Mouse (Mus musculus): ENCODE measurements around the gene Polr3f. TPM values are rescaled to one million over a fixed set of nuclear protein-coding genes. Genes with fewer than 3 reads are reported as not detected.

Gene Polr3f
- 23.6 and 24.2 TPM in 2 replicates for polyA plus RNA-seq (2016; fragmentation: Nextera tagmentation; extraction: Ambion mirVana)

GRCm38 (mm10) chr2:144526981-144527820 lies at the start of gene Polr3f, which contains the start of gene Dzank1:
Gene Polr3f, plus strand, starts transcription at chr2:144527718.
Gene Dzank1, minus strand, starts transcription at chr2:144527414.
- Histone ChIP-seq H3K27ac (peak within 1 kb of the TSS; percentile 93), H3K4me1 (peaks cover 8% of the 10 kb centered on the region), H3K27me3 (ENCODE audit: insufficient read depth, poor library complexity, severe bottlenecking) (no peaks in the 10 kb centered on the region), H3K4me3 (peak within 1 kb of the TSS; percentile 97), H3K36me3 (peaks cover 11% of the 10 kb centered on the region), H3K9me3 (no peaks in the 10 kb centered on the region)
- 1% methylated on average over 56 of the region's 56 CpGs for WGBS
- peak; percentile 99 for DNase-seq (ENCODE audit: low spot score)

DNA sequence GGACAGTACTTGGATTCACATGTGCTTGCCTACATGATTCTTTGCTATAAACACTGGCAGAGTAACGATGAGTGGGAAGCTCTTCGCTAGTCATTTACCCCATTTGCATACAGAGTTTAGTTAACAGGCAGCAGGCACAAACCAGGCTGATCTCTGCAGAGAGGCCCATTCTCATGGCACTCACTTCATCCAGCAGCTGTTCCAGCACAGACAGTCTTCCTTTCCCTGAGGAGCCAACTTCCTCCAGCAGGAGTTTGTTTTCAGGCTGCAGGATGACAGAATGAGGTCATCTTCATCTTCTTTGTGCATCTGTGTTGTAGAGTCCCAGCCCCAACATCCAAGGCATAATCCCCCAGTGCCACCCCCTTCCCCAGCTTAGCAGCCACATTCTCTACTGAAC lies 48.1 kb upstream of the Polr3f start:
- H3K36me3 ChIP-seq: no peaks in the 10 kb centered on the region

GRCm38 (mm10) chr2:144484084-144484483 lies 43.4 kb upstream of the Polr3f start:
- no peaks in the 10 kb centered on the region for H3K9me3 ChIP-seq
- H3K36me3 ChIP-seq: no peaks in the 10 kb centered on the region
- 69% methylated on average over 1 of the region's 1 CpGs for WGBS
- no peak overlapping the region for H3K27ac ChIP-seq
- DNase-seq (ENCODE audit: low spot score): no peak
- no peaks in the 10 kb centered on the region for H3K4me1 ChIP-seq
- H3K4me3 ChIP-seq: no peak overlapping the region
- no peaks in the 10 kb centered on the region for H3K27me3 ChIP-seq (ENCODE audit: insufficient read depth, poor library complexity, severe bottlenecking)

More for the DNA sequence above, 48.1 kb upstream of the Polr3f start:
- Histone ChIP-seq H3K27ac (no peak overlapping the region), H3K4me1 (no peaks in the 10 kb centered on the region), H3K27me3 (ENCODE audit: insufficient read depth, poor library complexity, severe bottlenecking) (no peaks in the 10 kb centered on the region), H3K9me3 (no peaks in the 10 kb centered on the region), H3K4me3 (no peak overlapping the region)
- no peak for DNase-seq (ENCODE audit: low spot score)
- WGBS: 78% methylated on average over 2 of the region's 2 CpGs

GRCm38 (mm10) chr2:144485439-144485838 lies 42.1 kb upstream of the Polr3f start:
- WGBS: 74% methylated on average over 7 of the region's 7 CpGs
- no peaks in the 10 kb centered on the region for H3K4me1 ChIP-seq
- no peaks in the 10 kb centered on the region for H3K36me3 ChIP-seq
- no peaks in the 10 kb centered on the region for H3K9me3 ChIP-seq
- H3K27me3 ChIP-seq (ENCODE audit: insufficient read depth, poor library complexity, severe bottlenecking): no peaks in the 10 kb centered on the region
- H3K27ac ChIP-seq: no peak overlapping the region
- no peak for DNase-seq (ENCODE audit: low spot score)
- H3K4me3 ChIP-seq: no peak overlapping the region

- H3K4me3 ChIP-seq: no peak overlapping the region
- WGBS: 77% methylated on average over 6 of the region's 6 CpGs
- no peak for DNase-seq (ENCODE audit: low spot score)
Measured at GRCm38 (mm10) chr2:144487476-144487875, 40.0 kb upstream of the Polr3f start.

DNA sequence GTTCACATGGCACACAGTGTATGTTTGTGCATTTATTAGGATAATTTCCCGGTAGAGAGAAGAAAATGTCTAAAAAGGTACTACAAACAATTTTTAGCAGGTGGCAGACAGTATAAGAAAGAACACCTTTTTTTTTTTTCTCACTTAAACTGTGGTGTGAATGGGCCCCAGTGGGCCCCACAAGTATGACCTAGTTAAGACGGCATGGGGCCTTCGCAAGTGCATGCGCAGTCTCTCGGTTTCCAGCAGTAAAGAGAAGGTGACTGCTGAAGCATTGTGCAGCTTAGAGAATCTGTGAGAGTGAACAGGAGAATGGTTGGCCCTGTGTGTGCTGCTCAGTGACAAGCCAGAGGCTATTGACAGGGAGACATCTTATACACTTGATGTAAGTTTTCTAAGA lies 38.2 kb upstream of the Polr3f start:
- H3K27ac ChIP-seq: no peak overlapping the region
- H3K9me3 ChIP-seq: 0 out of 2 replicates have a peak, but pooled peaks cover 2% of the 10 kb centered on the region
- H3K36me3 ChIP-seq: no peaks in the 10 kb centered on the region
- 88% methylated on average over 5 of the region's 5 CpGs for WGBS
- no peaks in the 10 kb centered on the region for H3K4me1 ChIP-seq
- peak; percentile 58 for DNase-seq (ENCODE audit: low spot score)
- H3K27me3 ChIP-seq (ENCODE audit: insufficient read depth, poor library complexity, severe bottlenecking): no peaks in the 10 kb centered on the region
- no peak overlapping the region for H3K4me3 ChIP-seq

More at GRCm38 (mm10) chr2:144487476-144487875, 40.0 kb upstream of the Polr3f start:
- Histone ChIP-seq H3K9me3 (0 out of 2 replicates have a peak, but pooled peaks cover 2% of the 10 kb centered on the region), H3K4me1 (no peaks in the 10 kb centered on the region), H3K36me3 (no peaks in the 10 kb centered on the region), H3K27ac (no peak overlapping the region), H3K27me3 (ENCODE audit: insufficient read depth, poor library complexity, severe bottlenecking) (no peaks in the 10 kb centered on the region)

- no peak for DNase-seq (ENCODE audit: low spot score)
- no peaks in the 10 kb centered on the region for H3K27me3 ChIP-seq (ENCODE audit: insufficient read depth, poor library complexity, severe bottlenecking)
- 87% methylated on average over 6 of the region's 6 CpGs for WGBS
Measured at GRCm38 (mm10) chr2:144502134-144502533, 25.4 kb upstream of the Polr3f start.

GRCm38 (mm10) chr2:144514619-144515018 lies 12.9 kb upstream of the Polr3f start:
- H3K27me3 ChIP-seq (ENCODE audit: insufficient read depth, poor library complexity, severe bottlenecking): no peaks in the 10 kb centered on the region
- H3K9me3 ChIP-seq: no peaks in the 10 kb centered on the region
- 84% methylated on average over 3 of the region's 3 CpGs for WGBS
- DNase-seq (ENCODE audit: low spot score): peak; percentile 16
- no peaks in the 10 kb centered on the region for H3K36me3 ChIP-seq
- H3K27ac ChIP-seq: no peak overlapping the region
- no peak overlapping the region for H3K4me3 ChIP-seq
- 0 out of 2 replicates have a peak, but pooled peaks cover 3% of the 10 kb centered on the region for H3K4me1 ChIP-seq

More at GRCm38 (mm10) chr2:144502134-144502533, 25.4 kb upstream of the Polr3f start:
- Histone ChIP-seq H3K36me3 (no peaks in the 10 kb centered on the region), H3K4me3 (no peak overlapping the region), H3K27ac (no peak overlapping the region), H3K9me3 (no peaks in the 10 kb centered on the region), H3K4me1 (no peaks in the 10 kb centered on the region)

DNA sequence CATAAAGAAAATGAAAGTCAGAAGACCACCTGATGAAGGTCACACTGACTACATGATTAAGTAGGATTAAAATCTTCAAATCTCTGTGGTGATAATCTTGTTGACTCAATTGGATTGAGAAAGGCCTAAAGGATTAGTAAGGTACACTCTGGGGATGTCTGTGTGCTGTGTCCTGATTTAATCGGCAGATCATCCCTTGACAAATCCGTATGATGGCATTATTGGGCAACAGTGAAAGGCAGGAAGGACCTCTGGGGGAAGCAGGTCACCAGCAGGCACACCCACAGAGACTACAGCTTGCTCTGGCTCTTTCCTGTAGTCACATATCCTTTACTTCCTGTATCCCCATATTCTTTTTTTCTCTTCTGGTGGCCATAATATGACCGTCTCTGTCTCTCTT lies 7.7 kb upstream of the Polr3f start:
- Histone ChIP-seq H3K4me3 (no peak overlapping the region), H3K9me3 (no peaks in the 10 kb centered on the region), H3K27me3 (ENCODE audit: insufficient read depth, poor library complexity, severe bottlenecking) (no peaks in the 10 kb centered on the region), H3K27ac (no peak overlapping the region), H3K4me1 (0 out of 2 replicates have a peak, but pooled peaks cover 3% of the 10 kb centered on the region), H3K36me3 (no peaks in the 10 kb centered on the region)
- 69% methylated on average over 3 of the region's 3 CpGs for WGBS
- DNase-seq (ENCODE audit: low spot score): no peak

DNA sequence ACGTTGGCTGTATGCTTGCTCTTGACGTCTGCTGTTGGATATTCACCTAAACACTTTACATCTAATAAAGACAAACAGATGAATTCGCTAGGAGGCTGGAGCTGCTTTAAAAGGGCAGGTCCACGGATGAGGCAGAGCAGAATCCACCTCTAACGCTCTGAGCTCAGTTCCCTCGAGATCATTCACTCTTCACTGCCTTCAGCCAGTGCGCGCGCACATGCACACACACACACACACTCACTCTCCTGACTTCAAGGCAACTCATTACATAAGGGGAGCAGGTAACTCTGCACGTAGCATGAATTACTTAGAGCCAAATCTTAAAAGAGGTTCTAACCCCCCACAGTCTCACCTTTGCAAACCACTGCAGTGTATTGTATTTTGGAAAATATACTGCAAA lies 1.7 kb upstream of the Polr3f start:
- Histone ChIP-seq H3K27ac (no peak overlapping the region), H3K4me3 (no peak overlapping the region), H3K27me3 (ENCODE audit: insufficient read depth, poor library complexity, severe bottlenecking) (no peaks in the 10 kb centered on the region), H3K4me1 (peaks cover 8% of the 10 kb centered on the region), H3K9me3 (no peaks in the 10 kb centered on the region), H3K36me3 (0 out of 2 replicates have a peak, but pooled peaks cover 2% of the 10 kb centered on the region)
- 53% methylated on average over 10 of the region's 10 CpGs for WGBS
- no peak for DNase-seq (ENCODE audit: low spot score)

- peak overlapping the region; percentile 93 for H3K27ac ChIP-seq
- peaks cover 8% of the 10 kb centered on the region for H3K4me1 ChIP-seq
- H3K36me3 ChIP-seq: peaks cover 16% of the 10 kb centered on the region
- peak overlapping the region; percentile 97 for H3K4me3 ChIP-seq
- no peak for DNase-seq (ENCODE audit: low spot score)
- WGBS: under 1% methylated on average over 25 of the region's 25 CpGs
- H3K27me3 ChIP-seq (ENCODE audit: insufficient read depth, poor library complexity, severe bottlenecking): no peaks in the 10 kb centered on the region
- no peaks in the 10 kb centered on the region for H3K9me3 ChIP-seq
Measured at GRCm38 (mm10) chr2:144527821-144528174, 280 bp downstream of the Polr3f start.

- Histone ChIP-seq H3K36me3 (peaks cover 94% of the 10 kb centered on the region), H3K9me3 (no peaks in the 10 kb centered on the region), H3K27me3 (ENCODE audit: insufficient read depth, poor library complexity, severe bottlenecking) (no peaks in the 10 kb centered on the region), H3K27ac (no peak overlapping the region), H3K4me1 (no peaks in the 10 kb centered on the region), H3K4me3 (no peak overlapping the region)
- 93% methylated on average over 7 of the region's 7 CpGs for WGBS
- no peak for DNase-seq (ENCODE audit: low spot score)
Measured at GRCm38 (mm10) chr2:144537123-144537522, 9.6 kb downstream of the Polr3f start.

DNA sequence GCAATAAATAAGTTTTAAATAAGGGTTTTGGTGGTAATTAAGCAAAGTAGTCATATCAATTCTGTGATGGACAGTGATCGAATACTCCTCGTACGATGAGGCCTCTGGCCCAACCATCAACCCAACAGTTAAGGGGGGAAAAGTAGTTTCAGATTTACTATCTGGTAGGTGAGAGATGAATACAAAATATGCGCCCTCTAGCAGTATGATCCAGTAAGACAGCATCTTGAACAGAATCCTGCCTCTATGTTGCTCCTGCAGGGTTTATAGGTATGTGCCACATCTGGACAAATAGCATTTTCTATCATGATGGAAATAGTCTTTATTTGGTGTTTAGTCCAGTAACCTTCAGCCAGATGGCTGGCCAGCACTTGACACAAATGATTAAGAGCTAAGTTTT lies 13.7 kb downstream of the Polr3f start:
- Histone ChIP-seq H3K4me3 (no peak overlapping the region), H3K27me3 (ENCODE audit: insufficient read depth, poor library complexity, severe bottlenecking) (no peaks in the 10 kb centered on the region), H3K27ac (no peak overlapping the region), H3K9me3 (no peaks in the 10 kb centered on the region), H3K36me3 (peaks cover 85% of the 10 kb centered on the region), H3K4me1 (no peaks in the 10 kb centered on the region)
- WGBS: 90% methylated on average over 4 of the region's 4 CpGs
- no peak for DNase-seq (ENCODE audit: low spot score)
